Mouse (Mus musculus): ENCODE results near the gene Nes.

GRCm38 (mm10) chr3:87988068-87988467, 17.2 kb downstream of the Nes start:
- TF ChIP-seq POLR2A (IDR thresholded peaks at IDR 0.05; ENCODE audit: control insufficient read depth, low read depth, low read length), result no peak
- TF ChIP-seq CTCF (IDR thresholded peaks at IDR 0.05; ENCODE audit: control insufficient read depth, insufficient read depth, insufficient replicate concordance, low read depth, low read length), result no peak

Measured in testis, adult 2 months (tissue).